Comparison of ENCODE assay signal across 28 mouse cellular contexts in genomic region chr2:157317220-157317619, GRCm38 (mm10). TPM values are rescaled to one million over a fixed set of nuclear protein-coding genes. Genes with fewer than 3 reads are reported as not detected.
DNase-seq lines count a peak whose midpoint lies in the region; ATAC-seq and TF ChIP-seq lines count a peak whose summit lies in the region.
"Had no signal": no experiment of that assay in that cellular context is flagged by ENCODE, and none has a peak within 500 bp of the region (broad histone marks: within the 10 kb centered on the region; RNA-seq: fewer than 3 reads in every experiment).

No protein-coding gene starts in this region.

- intact Hi-C loops in left cerebral cortex, postnatal 4 days (cut with DNase I) = no loop called here

- no peak overlapping the region for H3K4me2 ChIP-seq in forebrain, embryonic 12.5 days
- no peak overlapping the region for H3K4me2 ChIP-seq in forebrain, embryonic 16.5 days (ENCODE audit: low read length)
- H3K4me2 ChIP-seq in hindbrain, embryonic 15.5 days = no peak overlapping the region
- no peak overlapping the region for H3K4me2 ChIP-seq in hindbrain, postnatal 0 days (ENCODE audit: low read depth, low read length)
- H3K4me2 ChIP-seq in lung, postnatal 0 days (replicated peaks; ENCODE audit: low read depth, low read length) = no peak overlapping the region
- H3K4me2 ChIP-seq: embryonic facial prominence, embryonic 13.5 days; limb, embryonic 15.5 days had no signal

- TF ChIP-seq EP300 in lung, postnatal 0 days (IDR thresholded peaks at IDR 0.05) = no peak

- no peak overlapping the region for H3K4me3 ChIP-seq in forebrain, embryonic 12.5 days (replicated peaks)
- no peak overlapping the region for H3K4me3 ChIP-seq in forebrain, embryonic 16.5 days (replicated peaks; ENCODE audit: low read length)
- H3K4me3 ChIP-seq in hindbrain, embryonic 15.5 days = no peak overlapping the region
- no peak overlapping the region for H3K4me3 ChIP-seq in hindbrain, postnatal 0 days (ENCODE audit: low read length)
- H3K4me3 ChIP-seq in lung, postnatal 0 days (ENCODE audit: low read depth, low read length) = no peak overlapping the region
- H3K4me3 ChIP-seq: embryonic facial prominence, embryonic 13.5 days; hindbrain, embryonic 10.5 days; left cerebral cortex, adult 2 months; limb, embryonic 15.5 days; midbrain, embryonic 10.5 days had no signal

- H3K9me3 ChIP-seq in forebrain, embryonic 12.5 days = no peaks in the 10 kb centered on the region
- no peaks in the 10 kb centered on the region for H3K9me3 ChIP-seq in forebrain, embryonic 16.5 days (ENCODE audit: control insufficient read depth, low read length)
- H3K9me3 ChIP-seq in hindbrain, embryonic 15.5 days = no peaks in the 10 kb centered on the region
- H3K9me3 ChIP-seq in hindbrain, postnatal 0 days (ENCODE audit: low read length) = no peaks in the 10 kb centered on the region
- no peaks in the 10 kb centered on the region for H3K9me3 ChIP-seq in lung, postnatal 0 days (ENCODE audit: low read length)
- H3K9me3 ChIP-seq: embryonic facial prominence, embryonic 13.5 days; hindbrain, embryonic 10.5 days; limb, embryonic 15.5 days; midbrain, embryonic 10.5 days had no signal

- no peak for DNase-seq in hindbrain, postnatal 0 days (ENCODE audit: low spot score)
- DNase-seq in lung, adult 18-20 months = peak; percentile 42 to 68
- DNase-seq in lung, postnatal 14 days = no peak
- peak; percentile 55 for DNase-seq in lung, postnatal 0 days (ENCODE audit: low spot score)
- no peak for DNase-seq in left cerebral cortex, postnatal 4 days
- DNase-seq: adrenal gland, postnatal 14 days; cerebellum, adult 2 months; cerebellum, postnatal 25 days; heart, postnatal 10 days; kidney, adult 18-20 months; kidney, postnatal 4 days; thymus, adult 18-20 months; thymus, postnatal 4 days had no signal

- no peak for ATAC-seq in forebrain, embryonic 12.5 days (ENCODE audit: low FRiP score)
- ATAC-seq in forebrain, embryonic 16.5 days = no peak
- ATAC-seq in hindbrain, embryonic 15.5 days (ENCODE audit: low FRiP score, low read depth) = no peak
- ATAC-seq in hindbrain, postnatal 0 days = no peak
- ATAC-seq in lung, postnatal 0 days = peak; percentile 46
- ATAC-seq: CD4-positive, CD25-positive, alpha-beta regulatory T cell, adult 4 months had no signal

- no peaks in the 10 kb centered on the region for H3K27me3 ChIP-seq in forebrain, embryonic 12.5 days
- no peaks in the 10 kb centered on the region for H3K27me3 ChIP-seq in forebrain, embryonic 16.5 days (replicated peaks; ENCODE audit: control insufficient read depth, insufficient read depth, low read length)
- H3K27me3 ChIP-seq in hindbrain, embryonic 15.5 days = no peaks in the 10 kb centered on the region
- no peaks in the 10 kb centered on the region for H3K27me3 ChIP-seq in hindbrain, postnatal 0 days (ENCODE audit: insufficient read depth, low read length)
- no peaks in the 10 kb centered on the region for H3K27me3 ChIP-seq in lung, postnatal 0 days (replicated peaks; ENCODE audit: insufficient read depth, low read length)
- H3K27me3 ChIP-seq: embryonic facial prominence, embryonic 13.5 days; limb, embryonic 15.5 days had no signal

- H3K27ac ChIP-seq in forebrain, embryonic 12.5 days = 0 out of 2 replicates have a peak overlapping the region, but pooled peaks have one; percentile 46
- H3K27ac ChIP-seq in forebrain, embryonic 16.5 days (ENCODE audit: low read length) = no peak overlapping the region
- H3K27ac ChIP-seq in hindbrain, embryonic 15.5 days (replicated peaks) = peak overlapping the region; percentile 37; the same call in 1 of the 2 replicates
- H3K27ac ChIP-seq in hindbrain, postnatal 0 days = no peak overlapping the region
- 0 out of 2 replicates have a peak overlapping the region, but pooled peaks have one; percentile 43 for H3K27ac ChIP-seq in lung, postnatal 0 days (ENCODE audit: low read length)
- H3K27ac ChIP-seq: embryonic facial prominence, embryonic 13.5 days; hindbrain, embryonic 10.5 days; left cerebral cortex, adult 2 months; limb, embryonic 15.5 days; macrophage; midbrain, embryonic 10.5 days had no signal

- H3K9ac ChIP-seq in forebrain, embryonic 12.5 days = no peak overlapping the region
- H3K9ac ChIP-seq in forebrain, embryonic 16.5 days (replicated peaks; ENCODE audit: low read depth, low read length) = no peak overlapping the region
- H3K9ac ChIP-seq in hindbrain, embryonic 15.5 days = no peak overlapping the region
- no peak overlapping the region for H3K9ac ChIP-seq in hindbrain, postnatal 0 days (replicated peaks; ENCODE audit: low read length)
- no peak overlapping the region for H3K9ac ChIP-seq in lung, postnatal 0 days (replicated peaks; ENCODE audit: low read depth)
- H3K9ac ChIP-seq: embryonic facial prominence, embryonic 13.5 days; limb, embryonic 15.5 days had no signal

- H3K36me3 ChIP-seq in forebrain, embryonic 12.5 days (replicated peaks) = peaks cover 90% of the 10 kb centered on the region
- H3K36me3 ChIP-seq in forebrain, embryonic 16.5 days (ENCODE audit: control insufficient read depth, insufficient read depth) = peaks cover 18% of the 10 kb centered on the region
- peaks cover 55% of the 10 kb centered on the region for H3K36me3 ChIP-seq in hindbrain, embryonic 15.5 days
- H3K36me3 ChIP-seq in hindbrain, postnatal 0 days (ENCODE audit: insufficient read depth, low read length) = peaks cover 37% of the 10 kb centered on the region
- peaks cover 26% of the 10 kb centered on the region; the same call in 1 of the 2 replicates for H3K36me3 ChIP-seq in lung, postnatal 0 days (ENCODE audit: insufficient read depth, low read length)

- WGBS in forebrain, embryonic 12.5 days = 95% methylated on average over 6 of the region's 6 CpGs
- WGBS in forebrain, embryonic 16.5 days = 86% methylated on average over 6 of the region's 6 CpGs
- 81% methylated on average over 6 of the region's 6 CpGs for WGBS in hindbrain, embryonic 15.5 days
- WGBS in hindbrain, postnatal 0 days = 76% methylated on average over 6 of the region's 6 CpGs
- WGBS in lung, postnatal 0 days = 67% methylated on average over 6 of the region's 6 CpGs

- TF ChIP-seq CTCF in hindbrain, postnatal 0 days (IDR thresholded peaks at IDR 0.05; ENCODE audit: low read depth) = no peak
- TF ChIP-seq CTCF in lung, postnatal 0 days (IDR thresholded peaks at IDR 0.05) = no peak

- peaks cover 20% of the 10 kb centered on the region for H3K4me1 ChIP-seq in forebrain, embryonic 12.5 days
- H3K4me1 ChIP-seq in forebrain, embryonic 16.5 days (replicated peaks; ENCODE audit: control insufficient read depth, insufficient read depth, low read length) = peaks cover 29% of the 10 kb centered on the region; the same call in 1 of the 2 replicates
- H3K4me1 ChIP-seq in hindbrain, embryonic 15.5 days (replicated peaks) = peaks cover 51% of the 10 kb centered on the region
- H3K4me1 ChIP-seq in hindbrain, postnatal 0 days (ENCODE audit: insufficient read depth, low read length) = peaks cover 4% of the 10 kb centered on the region; the same call in 1 of the 2 replicates
- H3K4me1 ChIP-seq in lung, postnatal 0 days (ENCODE audit: insufficient read depth, low read depth, low read length) = no peaks in the 10 kb centered on the region
- H3K4me1 ChIP-seq: embryonic facial prominence, embryonic 13.5 days had no signal

RNA-seq across cellular contexts. Expression of gene Ghrh, which starts 30.1 kb away (rescaled TPM):
- 1.00 and 2.2 TPM in 2 replicates for polyA plus RNA-seq in forebrain, embryonic 12.5 days (2016; fragmentation: Nextera tagmentation; extraction: Ambion mirVana)
- polyA plus RNA-seq in forebrain, embryonic 16.5 days (2015; fragmentation: Nextera tagmentation; extraction: Ambion mirVana) = 0.80 TPM in 1 of 2 replicates, not detected in the other
- 1.2 and 1.3 TPM in 2 replicates for polyA plus RNA-seq in hindbrain, embryonic 15.5 days (2015; fragmentation: Nextera tagmentation; extraction: Ambion mirVana)
- not detected in 2 replicates for total RNA-seq in hindbrain, postnatal 0 days (2014; rRNA removed)
- polyA plus RNA-seq in hindbrain, postnatal 0 days (2015; fragmentation: Nextera tagmentation; extraction: Ambion mirVana) = 1.0 and 1.7 TPM in 2 replicates
- polyA plus RNA-seq in lung, postnatal 0 days (2015; fragmentation: Nextera tagmentation; extraction: Ambion mirVana) = 0.70 and 0.79 TPM in 2 replicates
- total RNA-seq in left cerebral cortex, postnatal 4 days (2021) = not detected
- total RNA-seq: adrenal gland, postnatal 14 days; gastrocnemius, adult 8-10 months; heart, postnatal 10 days; layer of hippocampus, postnatal 10 days; left cerebral cortex, adult 2 months; left cerebral cortex, postnatal 36 days had no signal
- polyA plus RNA-seq: CD4-positive, CD25-positive, alpha-beta regulatory T cell, adult 4 months; hindbrain, embryonic 10.5 days; kidney, embryonic 16.5 days; limb, embryonic 15.5 days; macrophage; neural tube, embryonic 11.5 days had no signal

RNA-seq across cellular contexts. Expression of gene Mroh8, which starts 37.9 kb away (rescaled TPM):
- polyA plus RNA-seq in forebrain, embryonic 12.5 days (2016; fragmentation: Nextera tagmentation; extraction: Ambion mirVana) = 0.67 and 0.88 TPM in 2 replicates
- polyA plus RNA-seq in forebrain, embryonic 16.5 days (2015; fragmentation: Nextera tagmentation; extraction: Ambion mirVana) = 0.20 and 0.30 TPM in 2 replicates
- polyA plus RNA-seq in hindbrain, embryonic 15.5 days (2015; fragmentation: Nextera tagmentation; extraction: Ambion mirVana) = 0.36 and 0.75 TPM in 2 replicates
- total RNA-seq in hindbrain, postnatal 0 days (2014; rRNA removed) = 0.25 TPM in 1 of 2 replicates, not detected in the other
- 0.42 and 0.70 TPM in 2 replicates for polyA plus RNA-seq in hindbrain, postnatal 0 days (2015; fragmentation: Nextera tagmentation; extraction: Ambion mirVana)
- polyA plus RNA-seq in lung, postnatal 0 days (2015; fragmentation: Nextera tagmentation; extraction: Ambion mirVana) = 0.23 and 0.25 TPM in 2 replicates
- total RNA-seq in left cerebral cortex, postnatal 4 days (2021) = under 1 TPM in 1 of 2 experiments, not detected in 1; 0.24 TPM
- total RNA-seq: adrenal gland, postnatal 14 days had no signal
- polyA plus RNA-seq: CD4-positive, CD25-positive, alpha-beta regulatory T cell, adult 4 months; macrophage had no signal

RNA-seq across cellular contexts. Expression of gene Rpn2, which starts 38.4 kb away (rescaled TPM):
- polyA plus RNA-seq in forebrain, embryonic 12.5 days (2016; fragmentation: Nextera tagmentation; extraction: Ambion mirVana) = 217 and 221 TPM in 2 replicates
- 183 and 189 TPM in 2 replicates for polyA plus RNA-seq in forebrain, embryonic 16.5 days (2015; fragmentation: Nextera tagmentation; extraction: Ambion mirVana)
- 222 and 223 TPM in 2 replicates for polyA plus RNA-seq in hindbrain, embryonic 15.5 days (2015; fragmentation: Nextera tagmentation; extraction: Ambion mirVana)
- total RNA-seq in hindbrain, postnatal 0 days (2014; rRNA removed) = 240 and 253 TPM in 2 replicates
- polyA plus RNA-seq in hindbrain, postnatal 0 days (2015; fragmentation: Nextera tagmentation; extraction: Ambion mirVana) = 201 and 204 TPM in 2 replicates
- polyA plus RNA-seq in lung, postnatal 0 days (2015; fragmentation: Nextera tagmentation; extraction: Ambion mirVana) = 163 and 168 TPM in 2 replicates
- total RNA-seq in left cerebral cortex, postnatal 4 days (2021) = 100 to 1,000 TPM; 147 to 152 TPM

RNA-seq across cellular contexts. Expression of gene Manbal, which starts 50.2 kb away (rescaled TPM):
- 68.8 and 69.4 TPM in 2 replicates for polyA plus RNA-seq in forebrain, embryonic 12.5 days (2016; fragmentation: Nextera tagmentation; extraction: Ambion mirVana)
- polyA plus RNA-seq in forebrain, embryonic 16.5 days (2015; fragmentation: Nextera tagmentation; extraction: Ambion mirVana) = 97.5 and 105 TPM in 2 replicates
- 102 and 114 TPM in 2 replicates for polyA plus RNA-seq in hindbrain, embryonic 15.5 days (2015; fragmentation: Nextera tagmentation; extraction: Ambion mirVana)
- total RNA-seq in hindbrain, postnatal 0 days (2014; rRNA removed) = 69.6 and 74.4 TPM in 2 replicates
- 133 and 135 TPM in 2 replicates for polyA plus RNA-seq in hindbrain, postnatal 0 days (2015; fragmentation: Nextera tagmentation; extraction: Ambion mirVana)
- polyA plus RNA-seq in lung, postnatal 0 days (2015; fragmentation: Nextera tagmentation; extraction: Ambion mirVana) = 95.7 and 100 TPM in 2 replicates
- 10 to 100 TPM; 66.1 to 70.3 TPM for total RNA-seq in left cerebral cortex, postnatal 4 days (2021)

Comparison
In these comparisons a context has a peak if more than half of its experiments do, and no peak if none do; other contexts are left out.
1. H3K27ac ChIP-seq: peak in forebrain, embryonic 12.5 days (single experiment), hindbrain, embryonic 15.5 days (single experiment) and lung, postnatal 0 days (single experiment); none in forebrain, embryonic 16.5 days (single experiment) and hindbrain, postnatal 0 days (single experiment).
2. DNase-seq: peak in lung, adult 18-20 months (2 of 2) and lung, postnatal 0 days (single experiment); none in hindbrain, postnatal 0 days (single experiment), lung, postnatal 14 days (single experiment) and left cerebral cortex, postnatal 4 days (single experiment).